Mouse (Mus musculus) neural tube, embryonic 11.5 days (tissue): Measurements from ENCODE around the gene Pik3cb. TPM values are rescaled to one million over a fixed set of nuclear protein-coding genes. Genes with fewer than 3 reads are reported as not detected.

Source experiments
- ATAC-seq: fragments of 200-750 bp; cut with Nextera tagmentation; 2 replicates; pipeline ENCODE4 v1.8.0; 2017; ENCODE audit warnings: moderate number of reproducible peaks, mild to moderate bottlenecking, moderate TSS enrichment, moderate library complexity; ENCODE audit not compliant: insufficient read depth, low FRiP score, low TSS enrichment
- DNase-seq: peaks from one replicate; pipeline ENCODE4 v3.0.0-alpha.2; 2015; ENCODE audit warnings: low spot score
- H3K27ac ChIP-seq: fragments of 300-500 bp; sonication (generic); 2 replicates; pipeline ENCODE4 v1.5.1; 2014; ENCODE audit warnings: low read depth, mild to moderate bottlenecking, low read length
- H3K27me3 ChIP-seq: fragments of 300-500 bp; sonication (generic); 2 replicates; pipeline ENCODE4 v1.6.1; 2014; ENCODE audit warnings: mild to moderate bottlenecking, low read length, mixed read lengths; ENCODE audit not compliant: control insufficient read depth, insufficient read depth
- H3K36me3 ChIP-seq: fragments of 300-500 bp; sonication (generic); 2 replicates; pipeline ENCODE4 v1.6.1; 2014; ENCODE audit warnings: mild to moderate bottlenecking, low read length, moderate library complexity, mixed read lengths; ENCODE audit not compliant: control insufficient read depth, insufficient read depth
- H3K4me1 ChIP-seq: fragments of 300-500 bp; sonication (generic); 2 replicates; pipeline ENCODE4 v1.6.1; 2014; ENCODE audit warnings: low read length, mixed read lengths; ENCODE audit not compliant: control insufficient read depth, insufficient read depth
- H3K4me2 ChIP-seq: fragments of 300-500 bp; sonication (generic); 2 replicates; pipeline ENCODE4 v1.6.1; 2014; ENCODE audit warnings: low read depth, mild to moderate bottlenecking, moderate library complexity
- H3K4me3 ChIP-seq: fragments of 300-500 bp; sonication (generic); 2 replicates; pipeline ENCODE4 v1.5.1; 2014; ENCODE audit warnings: low read depth, low read length
- H3K9ac ChIP-seq: fragments of 300-500 bp; sonication (generic); 2 replicates; pipeline ENCODE4 v1.6.1; 2014; ENCODE audit warnings: mild to moderate bottlenecking, low read length
- H3K9me3 ChIP-seq: fragments of 300-500 bp; sonication (generic); 2 replicates; pipeline ENCODE4 v1.6.1; 2016; ENCODE audit warnings: low read length; ENCODE audit not compliant: control insufficient read depth
- WGBS: fragments of 180-500 bp; shearing (Covaris S2); extraction: QIAGEN DNeasy Blood & Tissue Kit; methylation state at CpG from one replicate; pipeline ENCODE4 v1.1.7; 2014; 5-methylcytosine and 5-hydroxymethylcytosine counted together
- polyA plus RNA-seq: library from polyadenylated mRNA; unstranded; fragments of >200 nt; fragmentation: Nextera tagmentation; extraction: Ambion mirVana; gene quantifications from 2 replicates; pipeline ENCODE4 v1.2.1, GENCODE M21; 2014

Gene Pik3cb
- polyA plus RNA-seq, 1 experiment from 2014 or later, result 1.4 TPM

GRCm38 (mm10) chr9:99109585-99109984 is 30.8 kb downstream of the Pik3cb start:
- no peaks in the 10 kb centered on the region for H3K36me3 ChIP-seq
- no peak for DNase-seq
- H3K4me1 ChIP-seq, result 0 out of 2 replicates have a peak, but pooled peaks cover 3% of the 10 kb centered on the region
- H3K4me3 ChIP-seq, result no peak overlapping the region
- H3K27me3 ChIP-seq, result no peaks in the 10 kb centered on the region
- ATAC-seq, result no peak
- H3K9me3 ChIP-seq, result no peaks in the 10 kb centered on the region
- no peak overlapping the region for H3K27ac ChIP-seq
- H3K4me2 ChIP-seq, result no peak overlapping the region
- H3K9ac ChIP-seq, result no peak overlapping the region
- WGBS, result 84% methylated on average over 3 of the region's 3 CpGs

DNA sequence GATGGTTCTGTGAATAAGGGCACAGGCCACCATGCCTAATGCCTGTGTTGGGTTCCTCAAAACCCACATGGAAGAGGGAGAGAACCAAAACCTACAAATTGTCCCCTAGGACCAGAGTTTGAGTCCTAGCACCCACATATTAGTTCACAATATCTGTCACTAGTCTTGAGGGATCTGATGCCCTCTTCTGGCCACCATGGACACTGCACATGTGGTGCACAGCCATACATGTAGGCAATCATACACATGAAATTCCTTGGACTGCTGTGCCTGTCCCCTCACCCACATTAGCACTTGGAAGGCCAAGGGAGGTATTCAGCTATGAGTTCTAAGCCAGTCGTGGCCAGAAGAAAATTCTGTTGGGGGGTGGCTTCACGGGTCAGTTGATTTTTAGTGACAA is 36.0 kb downstream of the Pik3cb start:
- H3K9ac ChIP-seq, result no peak overlapping the region
- H3K36me3 ChIP-seq, result no peaks in the 10 kb centered on the region
- 80% methylated on average over 2 of the region's 2 CpGs for WGBS
- no peak overlapping the region for H3K4me3 ChIP-seq
- no peak for ATAC-seq
- H3K4me1 ChIP-seq, result no peaks in the 10 kb centered on the region
- no peaks in the 10 kb centered on the region for H3K9me3 ChIP-seq
- no peaks in the 10 kb centered on the region for H3K27me3 ChIP-seq
- DNase-seq, result no peak
- H3K27ac ChIP-seq, result no peak overlapping the region
- H3K4me2 ChIP-seq, result no peak overlapping the region

GRCm38 (mm10) chr9:99103865-99104264 is 36.6 kb downstream of the Pik3cb start:
- no peaks in the 10 kb centered on the region for H3K27me3 ChIP-seq
- ATAC-seq (no peak), DNase-seq (no peak)
- WGBS, result 86% methylated on average over 3 of the region's 3 CpGs
- H3K4me1 ChIP-seq, result no peaks in the 10 kb centered on the region
- H3K36me3 ChIP-seq, result no peaks in the 10 kb centered on the region
- no peak overlapping the region for H3K4me2 ChIP-seq
- H3K9ac ChIP-seq, result no peak overlapping the region
- no peaks in the 10 kb centered on the region for H3K9me3 ChIP-seq
- no peak overlapping the region for H3K4me3 ChIP-seq
- no peak overlapping the region for H3K27ac ChIP-seq

DNA sequence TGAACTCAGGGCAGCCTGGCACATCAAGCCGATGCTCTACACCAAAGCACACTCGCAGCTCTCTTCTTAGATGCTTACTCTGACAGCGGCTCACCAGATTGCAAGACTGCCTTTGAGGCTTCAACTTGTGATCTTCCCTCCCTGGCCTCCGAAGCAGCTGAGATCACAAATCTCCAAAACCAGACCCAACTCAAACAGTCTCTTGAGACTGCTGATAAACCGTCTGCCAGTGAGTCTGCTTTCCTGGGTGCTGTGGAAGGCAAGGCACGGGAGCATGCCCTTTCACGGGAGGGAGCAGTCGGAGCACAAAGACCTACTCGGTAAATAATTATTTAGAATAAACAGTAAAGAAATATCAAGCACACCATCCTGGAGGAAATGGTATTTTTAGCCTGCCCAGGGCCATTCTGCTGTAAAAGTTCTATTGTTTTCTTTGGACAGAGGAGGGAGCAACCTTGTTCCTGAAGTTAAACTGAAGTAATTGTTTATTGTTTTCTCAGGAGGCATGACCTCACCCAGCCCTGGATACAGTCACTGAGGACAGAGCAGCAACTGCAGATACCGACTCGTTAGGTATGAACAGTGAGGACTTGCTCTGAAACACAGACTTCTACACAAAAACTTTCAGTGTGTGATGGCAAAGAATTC is 41.8 kb downstream of the Pik3cb start:
- Histone ChIP-seq H3K4me3 (no peak overlapping the region), H3K4me2 (no peak overlapping the region), H3K4me1 (no peaks in the 10 kb centered on the region), H3K27me3 (no peaks in the 10 kb centered on the region), H3K27ac (no peak overlapping the region), H3K36me3 (no peaks in the 10 kb centered on the region), H3K9me3 (no peaks in the 10 kb centered on the region), H3K9ac (no peak overlapping the region)
- ATAC-seq, result no peak
- WGBS, result 54% methylated on average over 11 of the region's 11 CpGs
- DNase-seq, result no peak

DNA sequence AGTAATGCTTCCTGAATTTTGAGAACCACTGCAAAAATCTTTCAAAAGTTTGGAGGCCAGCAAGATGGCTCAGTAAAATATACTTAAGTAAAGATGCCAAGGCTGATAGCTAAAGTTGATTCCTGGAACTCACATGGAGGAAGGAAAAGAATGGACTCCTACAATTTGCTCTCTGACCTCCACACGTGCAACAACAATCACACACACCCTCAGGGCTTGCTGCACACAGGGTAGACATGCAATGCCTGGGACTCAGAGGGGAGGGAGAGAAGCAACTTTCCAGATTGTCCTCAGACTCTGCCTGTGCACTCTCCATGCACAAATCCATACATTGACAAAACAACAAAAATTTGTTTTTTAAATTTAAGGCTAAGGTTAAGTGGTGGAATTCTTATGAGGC is 42.8 kb downstream of the Pik3cb start:
- Histone ChIP-seq H3K36me3 (no peaks in the 10 kb centered on the region), H3K4me1 (no peaks in the 10 kb centered on the region), H3K4me2 (no peak overlapping the region), H3K27me3 (no peaks in the 10 kb centered on the region), H3K27ac (no peak overlapping the region), H3K4me3 (no peak overlapping the region), H3K9me3 (no peaks in the 10 kb centered on the region), H3K9ac (no peak overlapping the region)
- DNase-seq (no peak), ATAC-seq (no peak)
- WGBS, result 48% methylated on average over 1 of the region's 1 CpGs

DNA sequence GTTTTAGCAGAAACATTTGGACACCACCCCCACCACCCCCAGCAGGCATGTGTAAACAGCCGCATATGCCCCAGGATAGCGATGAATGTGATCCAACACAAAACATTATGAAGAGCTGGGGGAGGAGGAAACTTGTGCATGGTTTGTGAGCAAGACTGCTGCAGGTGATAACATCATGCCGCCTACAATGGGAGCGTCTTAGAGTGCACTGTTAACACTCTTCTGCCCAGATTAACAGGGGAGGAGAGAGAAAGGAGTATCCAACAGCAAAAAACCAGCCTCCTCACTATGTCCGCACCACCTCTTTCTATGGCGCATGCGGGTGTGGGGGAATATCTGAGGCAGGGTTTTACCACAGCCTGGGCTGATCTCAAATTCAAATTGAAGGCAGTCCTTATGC is 45.2 kb downstream of the Pik3cb start:
- no peak overlapping the region for H3K4me3 ChIP-seq
- ATAC-seq, result no peak

DNA sequence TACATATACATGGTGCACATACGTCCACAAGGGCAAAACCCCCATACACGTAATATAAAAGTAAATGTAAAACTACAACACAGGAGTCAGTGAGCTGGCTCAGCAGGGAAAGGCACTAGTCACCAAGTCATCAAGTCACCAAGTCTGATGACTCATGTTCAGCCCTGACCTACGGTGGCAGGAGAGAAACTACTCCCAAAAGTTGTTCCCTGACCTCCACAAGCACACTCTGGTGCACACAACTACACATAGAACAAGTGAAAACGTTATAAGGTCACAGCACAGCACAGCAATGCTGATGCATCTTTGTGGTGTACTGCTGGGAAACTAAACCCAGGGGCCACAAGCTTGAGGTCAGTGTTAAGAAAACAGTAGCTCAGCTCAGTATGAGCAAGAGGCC is 49.9 kb downstream of the Pik3cb start:
- DNase-seq (no peak), ATAC-seq (no peak)
- no peaks in the 10 kb centered on the region for H3K36me3 ChIP-seq
- no peak overlapping the region for H3K27ac ChIP-seq
- no peaks in the 10 kb centered on the region for H3K4me1 ChIP-seq
- H3K27me3 ChIP-seq, result no peaks in the 10 kb centered on the region
- WGBS, result 90% methylated on average over 4 of the region's 4 CpGs
- H3K4me2 ChIP-seq, result no peak overlapping the region
- no peak overlapping the region for H3K4me3 ChIP-seq
- H3K9me3 ChIP-seq, result no peaks in the 10 kb centered on the region
- no peak overlapping the region for H3K9ac ChIP-seq

More for the DNA sequence above, 45.2 kb downstream of the Pik3cb start:
- Histone ChIP-seq H3K4me2 (no peak overlapping the region), H3K9ac (no peak overlapping the region), H3K4me1 (no peaks in the 10 kb centered on the region), H3K9me3 (no peaks in the 10 kb centered on the region), H3K27ac (no peak overlapping the region), H3K36me3 (no peaks in the 10 kb centered on the region), H3K27me3 (no peaks in the 10 kb centered on the region)
- DNase-seq, result no peak
- 94% methylated on average over 7 of the region's 7 CpGs for WGBS

GRCm38 (mm10) chr9:99089904-99090303 is 50.5 kb downstream of the Pik3cb start:
- no peaks in the 10 kb centered on the region for H3K27me3 ChIP-seq
- DNase-seq, result no peak
- H3K36me3 ChIP-seq, result no peaks in the 10 kb centered on the region
- no peaks in the 10 kb centered on the region for H3K9me3 ChIP-seq
- no peaks in the 10 kb centered on the region for H3K4me1 ChIP-seq
- ATAC-seq, result no peak
- no peak overlapping the region for H3K9ac ChIP-seq
- H3K4me2 ChIP-seq, result no peak overlapping the region
- WGBS, result 93% methylated on average over 4 of the region's 4 CpGs
- H3K27ac ChIP-seq, result no peak overlapping the region
- no peak overlapping the region for H3K4me3 ChIP-seq

DNA sequence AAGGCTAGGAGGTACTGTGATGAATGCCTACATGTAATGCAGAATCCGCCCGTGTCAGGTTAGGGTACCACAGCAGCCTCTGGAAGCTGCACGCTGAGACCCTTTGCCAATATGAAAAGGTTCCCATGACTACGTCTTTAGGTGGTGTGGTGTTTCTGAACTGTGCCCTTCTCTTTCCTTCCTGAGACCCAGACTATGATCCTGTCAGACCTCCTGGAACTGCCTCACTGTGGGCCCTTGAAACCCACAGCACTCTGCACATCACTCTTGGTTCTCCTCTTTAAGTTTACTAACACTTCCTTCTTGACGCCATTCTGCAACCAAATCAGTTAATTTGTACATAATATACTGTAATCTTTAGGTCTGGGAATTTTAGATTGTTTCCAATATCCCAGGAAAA is 58.7 kb downstream of the Pik3cb start:
- Histone ChIP-seq H3K36me3 (no peaks in the 10 kb centered on the region), H3K4me2 (no peak overlapping the region), H3K27ac (no peak overlapping the region), H3K9ac (no peak overlapping the region), H3K27me3 (no peaks in the 10 kb centered on the region), H3K4me3 (no peak overlapping the region), H3K9me3 (no peaks in the 10 kb centered on the region), H3K4me1 (no peaks in the 10 kb centered on the region)
- ATAC-seq, result no peak
- no peak for DNase-seq
- WGBS, result 95% methylated on average over 5 of the region's 5 CpGs
